Mouse (Mus musculus): Measurements from ENCODE around the gene Muc4.

- no peak for TF ChIP-seq GATA1 (IDR thresholded peaks at IDR 0.05; ENCODE audit: low read depth, low read length)
- TF ChIP-seq CTCF (IDR thresholded peaks at IDR 0.05 in 2 of 3, conservative IDR thresholded peaks at IDR 0.05 in 1 of 3; ENCODE audit: control insufficient read depth in 1 of 3, insufficient read depth in 1 of 3, low read depth in 2 of 3, low read length in 3 of 3, poor library complexity in 1 of 3, severe bottlenecking in 1 of 3): no peak
- no peak for TF ChIP-seq RCOR1 (IDR thresholded peaks at IDR 0.05; ENCODE audit: low read depth, low read length)
- TF ChIP-seq JUND (IDR thresholded peaks at IDR 0.05; ENCODE audit: low read depth, low read length): no peak
- no peak for TF ChIP-seq POLR2A (IDR thresholded peaks at IDR 0.05; ENCODE audit: control insufficient read depth in 1 of 2, insufficient read depth in 1 of 2, low read depth in 1 of 2, low read length in 2 of 2, poor library complexity in 1 of 2)
Measured at GRCm38 (mm10) chr16:32764550-32764949, 28.9 kb downstream of the Muc4 start.

Data from MEL (cell line).